Mouse (Mus musculus) MEL (cell line): Measurements from ENCODE around the gene Hs6st3.

ENCODE experiments used
- CTCF ChIP-seq, 3 experiments: IDR thresholded peaks in 2 of 3; conservative IDR thresholded peaks in 1 of 3; 2 replicates each; pipeline ENCODE4 v1.5.1; 2011 to 2012; ENCODE audit warnings: low read length in 3 of 3, low read depth in 2 of 3, mild to moderate bottlenecking in 2 of 3, improper control_type of control experiment in 1 of 3, inconsistent platforms in 1 of 3, mixed read lengths in 1 of 3, moderate library complexity in 1 of 3; ENCODE audit not compliant: control insufficient read depth in 1 of 3, insufficient read depth in 1 of 3, poor library complexity in 1 of 3, severe bottlenecking in 1 of 3
- ELF1 ChIP-seq: IDR thresholded peaks from 2 replicates; pipeline ENCODE4 v1.6.1; 2014; ENCODE audit warnings: low read depth, mild to moderate bottlenecking, inconsistent platforms, low read length, improper control_type of control experiment, moderate library complexity
- EP300 ChIP-seq, 2 experiments: IDR thresholded peaks; 2 replicates each; pipeline ENCODE4 v1.6.1; 2011; ENCODE audit warnings: improper control_type of control experiment in 2 of 2, low read length in 2 of 2, low read depth in 1 of 2, mild to moderate bottlenecking in 1 of 2
- POLR2A ChIP-seq, 2 experiments: IDR thresholded peaks; 2 replicates each; pipeline ENCODE4 v1.6.1; 2011 to 2012; ENCODE audit warnings: low read length in 2 of 2, mild to moderate bottlenecking in 2 of 2, control low read depth in 1 of 2, improper control_type of control experiment in 1 of 2, low read depth in 1 of 2, moderate library complexity in 1 of 2; ENCODE audit not compliant: control insufficient read depth in 1 of 2, insufficient read depth in 1 of 2, poor library complexity in 1 of 2
- ZC3H11A ChIP-seq: IDR thresholded peaks from 2 replicates; pipeline ENCODE4 v1.6.1; 2012; ENCODE audit warnings: low read depth, mild to moderate bottlenecking, inconsistent platforms, low read length, improper control_type of control experiment

DNA sequence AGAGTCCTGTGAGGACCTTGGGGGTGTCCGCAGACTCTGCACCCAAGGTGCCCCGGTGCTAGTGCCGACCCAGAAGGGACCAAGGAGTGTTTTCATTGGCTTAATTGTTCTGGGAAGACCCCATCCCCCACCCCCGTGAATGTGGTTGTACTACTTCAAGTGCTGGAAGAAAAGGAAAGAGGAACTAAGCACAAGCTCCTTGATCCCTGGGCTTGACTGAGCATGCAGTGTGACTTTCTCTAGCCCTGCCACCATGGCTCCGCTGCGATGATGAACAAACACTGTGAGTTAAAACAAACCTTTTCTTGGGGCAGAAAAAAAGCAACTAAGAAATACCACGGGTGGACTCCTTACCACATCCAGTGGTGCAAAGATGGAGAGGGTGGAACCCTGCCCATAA is 623.2 kb downstream of the Hs6st3 start:
- TF ChIP-seq POLR2A (IDR thresholded peaks at IDR 0.05; ENCODE audit: control insufficient read depth in 1 of 2, insufficient read depth in 1 of 2, low read depth in 1 of 2, low read length in 2 of 2, poor library complexity in 1 of 2), result no peak
- no peak for TF ChIP-seq EP300 (IDR thresholded peaks at IDR 0.05; ENCODE audit: low read depth in 1 of 2, low read length in 2 of 2)
- no peak for TF ChIP-seq CTCF (IDR thresholded peaks at IDR 0.05 in 2 of 3, conservative IDR thresholded peaks at IDR 0.05 in 1 of 3; ENCODE audit: control insufficient read depth in 1 of 3, insufficient read depth in 1 of 3, low read depth in 2 of 3, low read length in 3 of 3, poor library complexity in 1 of 3, severe bottlenecking in 1 of 3)
- TF ChIP-seq ELF1, result no peak
- no peak for TF ChIP-seq ZC3H11A
